Mouse (Mus musculus) forebrain, embryonic 16.5 days (tissue): ENCODE results near the gene Selplg. TPM values are rescaled to one million over a fixed set of nuclear protein-coding genes. Genes with fewer than 3 reads are reported as not detected.
A peak's percentile ranks its signal among the peaks of the same experiment; 100 is the strongest.

Experiments
- ATAC-seq: fragments of 200-750 bp; cut with Nextera tagmentation; 2 replicates; pipeline ENCODE4 v1.8.0; 2017; ENCODE audit warnings: mild to moderate bottlenecking, moderate library complexity
- H3K27ac ChIP-seq: fragments of 300-500 bp; sonication (generic); 2 replicates; pipeline ENCODE4 v1.5.1; 2014; ENCODE audit warnings: low read length, control low read depth
- H3K27me3 ChIP-seq: fragments of 300-500 bp; sonication (generic); replicated peaks from 2 replicates; pipeline ENCODE4 v1.6.1; 2014; ENCODE audit warnings: low read length; ENCODE audit not compliant: control insufficient read depth, insufficient read depth
- H3K36me3 ChIP-seq: fragments of 300-500 bp; sonication (generic); 2 replicates; pipeline ENCODE4 v1.6.1; 2014; ENCODE audit not compliant: control insufficient read depth, insufficient read depth
- H3K4me1 ChIP-seq: fragments of 300-500 bp; sonication (generic); replicated peaks from 2 replicates; pipeline ENCODE4 v1.6.1; 2014; ENCODE audit warnings: low read length; ENCODE audit not compliant: control insufficient read depth, insufficient read depth
- H3K4me2 ChIP-seq: fragments of 300-500 bp; sonication (generic); 2 replicates; pipeline ENCODE4 v1.6.1; 2014; ENCODE audit warnings: mild to moderate bottlenecking, low read length, control low read depth
- H3K4me3 ChIP-seq: fragments of 300-500 bp; sonication (generic); replicated peaks from 2 replicates; pipeline ENCODE4 v1.5.1; 2014; ENCODE audit warnings: mild to moderate bottlenecking, low read length, control low read depth
- H3K9ac ChIP-seq: fragments of 300-500 bp; sonication (generic); replicated peaks from 2 replicates; pipeline ENCODE4 v1.6.1; 2014; ENCODE audit warnings: low read depth, low read length, control low read depth
- H3K9me3 ChIP-seq: fragments of 300-500 bp; sonication (generic); 2 replicates; pipeline ENCODE4 v1.6.1; 2016; ENCODE audit warnings: low read length; ENCODE audit not compliant: control insufficient read depth
- WGBS: fragments of 180-500 bp; shearing (Covaris S2); extraction: QIAGEN DNeasy Blood & Tissue Kit; methylation state at CpG from one replicate; pipeline ENCODE4 v1.1.7; 2014; 5-methylcytosine and 5-hydroxymethylcytosine counted together
- polyA plus RNA-seq: library from polyadenylated mRNA; unstranded; fragments of >200 nt; fragmentation: Nextera tagmentation; extraction: Ambion mirVana; gene quantifications from 2 replicates; pipeline ENCODE4 v1.2.1, GENCODE M21; 2015

Selplg gene
- polyA plus RNA-seq, 1 experiment from 2014 or later, result 1.8 TPM

DNA sequence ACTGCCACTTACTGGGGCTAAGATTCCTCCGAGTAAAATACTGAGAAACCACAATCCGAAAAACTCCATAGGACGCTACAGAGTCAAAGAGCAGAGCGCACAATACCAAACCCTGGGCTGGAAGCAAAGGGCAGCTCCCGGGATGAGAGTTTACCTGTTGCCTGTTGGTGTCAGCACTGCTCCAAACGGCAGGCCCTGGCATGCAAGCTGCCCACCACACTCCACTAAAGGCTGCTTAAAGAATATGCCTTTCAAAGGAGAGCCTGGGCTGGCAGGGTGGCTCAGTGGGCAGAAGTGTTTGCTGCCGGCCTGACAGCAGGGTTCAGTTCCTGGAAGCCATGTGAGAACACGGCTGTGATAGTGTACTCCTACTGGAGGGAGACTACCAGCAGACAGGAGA is 25.2 kb upstream of the Selplg start:
- Histone ChIP-seq H3K4me2 (no peak overlapping the region), H3K27ac (no peak overlapping the region), H3K4me1 (peaks cover 54% of the 10 kb centered on the region), H3K9ac (no peak overlapping the region), H3K4me3 (no peak overlapping the region), H3K27me3 (no peaks in the 10 kb centered on the region), H3K36me3 (no peaks in the 10 kb centered on the region), H3K9me3 (no peaks in the 10 kb centered on the region)
- 55% methylated on average over 8 of the region's 8 CpGs for WGBS
- no peak for ATAC-seq

DNA sequence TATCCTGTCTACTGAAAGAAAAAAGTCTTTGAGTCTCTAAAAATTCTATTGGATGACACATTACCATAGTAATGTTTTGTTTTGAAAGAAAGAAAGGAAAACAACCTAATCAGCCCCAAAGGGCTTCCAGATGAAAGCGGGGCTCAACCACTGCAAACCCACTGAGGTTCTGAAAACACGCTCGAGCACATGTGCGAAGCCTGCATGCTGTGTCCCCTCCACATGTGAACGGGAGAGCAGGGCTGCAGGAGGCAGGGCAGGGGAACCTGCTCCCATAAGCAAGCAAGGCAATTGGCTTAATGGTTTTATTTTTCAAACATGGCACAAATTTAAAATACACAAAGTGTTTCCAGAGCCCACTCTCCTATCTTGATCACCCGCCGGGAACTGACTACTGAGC is 24.2 kb upstream of the Selplg start:
- H3K27me3 ChIP-seq, result no peaks in the 10 kb centered on the region
- WGBS, result 61% methylated on average over 7 of the region's 7 CpGs
- H3K9me3 ChIP-seq, result no peaks in the 10 kb centered on the region
- no peak overlapping the region for H3K4me2 ChIP-seq
- no peak overlapping the region for H3K4me3 ChIP-seq
- H3K9ac ChIP-seq, result no peak overlapping the region
- peaks cover under 1% of the 10 kb centered on the region; the same call in 1 of the 2 replicates for H3K36me3 ChIP-seq
- peaks cover 49% of the 10 kb centered on the region for H3K4me1 ChIP-seq
- ATAC-seq, result no peak
- peak overlapping the region; percentile 80 for H3K27ac ChIP-seq

DNA sequence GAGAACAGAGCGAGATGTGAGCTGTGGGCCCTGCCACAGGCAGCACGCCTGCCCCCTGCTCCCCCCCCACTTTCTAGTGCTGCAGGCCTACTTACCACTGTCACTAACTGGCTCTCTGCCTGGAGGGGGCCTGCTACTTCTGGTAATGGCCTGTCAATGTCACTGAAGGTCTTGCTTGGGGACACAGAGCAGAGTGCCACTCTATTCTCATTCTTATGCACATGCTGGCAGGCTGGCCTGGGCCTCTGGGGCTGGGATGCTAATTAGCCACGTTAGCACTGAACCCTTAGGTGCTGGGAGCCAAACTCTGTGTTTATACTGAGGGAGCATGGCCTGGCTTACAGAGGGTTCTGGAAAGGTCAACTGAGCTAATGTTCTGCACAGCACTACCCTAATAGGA is 23.3 kb upstream of the Selplg start:
- Histone ChIP-seq H3K4me2 (no peak overlapping the region), H3K4me3 (no peak overlapping the region), H3K9me3 (no peaks in the 10 kb centered on the region), H3K36me3 (peaks cover 7% of the 10 kb centered on the region), H3K27ac (peak overlapping the region; percentile 80), H3K9ac (0 out of 2 replicates have a peak overlapping the region, but pooled peaks have one; percentile 18), H3K27me3 (no peaks in the 10 kb centered on the region), H3K4me1 (peaks cover 49% of the 10 kb centered on the region)
- 23% methylated on average over 3 of the region's 3 CpGs for whole genome bisulfite sequencing
- peak; percentile 88 for ATAC-seq

DNA sequence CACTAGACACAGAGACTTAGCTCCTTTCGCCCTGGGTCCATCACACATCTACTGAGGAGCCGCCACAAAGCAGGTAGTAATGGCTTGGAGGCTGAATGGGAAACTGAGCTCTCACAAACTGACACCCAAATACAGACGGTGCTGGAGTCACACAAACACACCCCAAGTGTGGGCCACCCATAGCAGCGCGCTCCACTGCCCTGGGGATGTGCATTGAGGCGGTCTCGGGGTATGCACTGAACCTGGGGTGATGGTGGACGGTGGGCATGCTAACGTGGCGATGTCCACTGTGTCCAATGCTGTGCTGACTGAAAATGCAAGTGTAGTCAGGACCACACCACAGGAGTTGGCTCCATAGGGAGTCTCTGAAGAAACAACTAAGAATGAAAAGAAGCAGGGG is 22.7 kb upstream of the Selplg start:
- H3K4me3 ChIP-seq, result no peak overlapping the region
- H3K27ac ChIP-seq, result peak overlapping the region; percentile 80
- H3K4me2 ChIP-seq, result no peak overlapping the region
- WGBS, result 78% methylated on average over 10 of the region's 10 CpGs
- peaks cover 7% of the 10 kb centered on the region for H3K36me3 ChIP-seq
- no peaks in the 10 kb centered on the region for H3K9me3 ChIP-seq
- ATAC-seq, result no peak
- H3K9ac ChIP-seq, result 0 out of 2 replicates have a peak overlapping the region, but pooled peaks have one; percentile 27
- no peaks in the 10 kb centered on the region for H3K27me3 ChIP-seq
- peaks cover 49% of the 10 kb centered on the region for H3K4me1 ChIP-seq

DNA sequence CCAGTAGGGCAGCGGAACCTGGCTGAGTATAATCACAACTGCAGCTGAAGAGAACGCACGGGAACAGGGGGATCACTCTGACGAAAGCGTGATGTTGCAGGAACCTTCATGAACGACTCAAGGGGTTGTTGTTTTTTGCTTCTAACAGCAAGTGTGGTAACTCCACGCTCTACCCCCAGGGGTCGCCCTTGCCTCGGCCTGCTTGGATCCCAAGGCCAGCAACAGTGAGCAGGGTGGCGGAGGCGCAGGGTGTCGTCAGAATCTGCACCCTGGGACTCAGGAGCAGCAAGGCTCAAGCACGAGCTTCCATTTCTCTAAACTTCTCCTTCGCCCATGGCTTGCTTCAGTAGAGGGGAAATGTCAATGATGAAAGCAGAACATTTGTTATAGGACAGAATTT is 22.1 kb upstream of the Selplg start:
- Histone ChIP-seq H3K4me2 (no peak overlapping the region), H3K4me1 (peaks cover 48% of the 10 kb centered on the region), H3K27ac (no peak overlapping the region; the same call in 1 of the 2 replicates), H3K36me3 (peaks cover 11% of the 10 kb centered on the region), H3K27me3 (no peaks in the 10 kb centered on the region), H3K4me3 (no peak overlapping the region), H3K9me3 (no peaks in the 10 kb centered on the region), H3K9ac (no peak overlapping the region)
- WGBS, result 41% methylated on average over 14 of the region's 14 CpGs
- peak; percentile 33; the same call in 1 of the 2 replicates for ATAC-seq

DNA sequence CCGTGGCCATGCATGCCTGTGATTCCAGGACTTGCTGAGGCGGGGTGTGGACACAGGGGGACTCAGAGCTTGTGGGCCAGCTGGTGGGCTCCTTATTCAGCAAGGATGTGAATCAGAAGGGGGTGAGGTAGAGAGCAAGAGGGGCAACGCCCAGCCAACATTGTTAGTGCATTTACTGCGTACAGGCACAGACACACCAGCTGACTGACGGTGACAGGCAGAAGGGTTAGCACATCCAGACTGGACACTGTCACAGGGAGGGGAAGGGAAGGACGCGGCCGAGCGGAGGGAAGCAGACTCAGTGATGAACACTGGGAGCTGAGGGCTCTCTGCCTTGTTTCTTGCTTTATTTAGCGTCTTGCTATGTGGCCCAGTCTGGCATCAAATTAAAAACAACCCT is 21.1 kb upstream of the Selplg start:
- H3K4me3 ChIP-seq, result no peak overlapping the region
- no peak overlapping the region for H3K9ac ChIP-seq
- no peaks in the 10 kb centered on the region for H3K27me3 ChIP-seq
- H3K36me3 ChIP-seq, result peaks cover 15% of the 10 kb centered on the region
- H3K9me3 ChIP-seq, result no peaks in the 10 kb centered on the region
- ATAC-seq, result no peak
- H3K4me1 ChIP-seq, result peaks cover 39% of the 10 kb centered on the region
- H3K4me2 ChIP-seq, result no peak overlapping the region
- no peak overlapping the region for H3K27ac ChIP-seq
- 79% methylated on average over 10 of the region's 10 CpGs for WGBS

DNA sequence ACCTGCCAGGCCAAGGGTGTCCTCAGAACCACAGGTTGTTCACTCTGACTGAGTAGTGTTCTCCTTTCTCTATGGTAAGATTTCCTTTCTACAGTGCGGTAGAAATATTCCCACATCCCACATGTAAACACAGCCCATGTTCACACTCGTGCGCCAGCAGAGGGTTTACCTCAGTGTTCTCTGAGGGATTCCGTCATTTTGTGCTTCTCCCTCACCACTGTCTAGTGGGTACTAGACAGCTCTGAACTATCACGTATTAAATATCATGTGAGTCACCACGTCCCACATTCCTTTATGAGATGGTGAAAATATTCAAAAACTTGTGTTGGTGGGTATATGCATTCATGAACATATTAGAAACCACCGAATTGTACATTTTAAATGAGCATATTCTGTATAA is 20.0 kb upstream of the Selplg start:
- Histone ChIP-seq H3K27ac (no peak overlapping the region), H3K27me3 (no peaks in the 10 kb centered on the region), H3K36me3 (peaks cover 23% of the 10 kb centered on the region), H3K9me3 (no peaks in the 10 kb centered on the region), H3K4me3 (no peak overlapping the region), H3K9ac (no peak overlapping the region), H3K4me1 (peaks cover 30% of the 10 kb centered on the region), H3K4me2 (no peak overlapping the region)
- 93% methylated on average over 7 of the region's 7 CpGs for WGBS
- ATAC-seq, result no peak

DNA sequence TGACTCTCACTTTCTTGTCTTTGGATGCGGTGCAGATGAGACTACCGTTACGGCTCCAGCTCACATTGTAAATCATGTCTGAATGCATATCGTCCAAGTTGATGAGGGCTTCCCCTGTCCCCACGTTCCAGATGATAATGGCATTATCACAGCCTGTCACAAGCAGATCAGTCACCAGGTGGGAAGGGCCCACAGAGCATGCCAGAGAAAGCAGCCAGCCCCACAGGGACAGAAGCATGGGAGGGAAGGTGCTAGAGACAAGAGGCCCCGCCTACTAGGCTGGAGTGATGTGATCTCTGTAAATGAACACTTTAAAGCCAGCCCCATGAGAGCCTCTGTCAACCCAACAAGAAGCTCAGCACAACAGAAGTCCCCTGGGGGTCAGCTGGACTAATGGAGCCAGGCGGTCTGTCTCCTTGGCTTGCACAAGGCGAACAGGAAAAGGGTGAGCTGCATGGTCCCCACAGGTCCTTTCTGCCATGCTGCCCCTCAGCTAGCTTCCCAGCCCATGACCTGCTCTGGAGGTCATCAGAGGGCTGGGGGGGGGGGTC is 18.3 kb upstream of the Selplg start:
- WGBS, result 91% methylated on average over 8 of the region's 8 CpGs
- peaks cover 13% of the 10 kb centered on the region for H3K4me1 ChIP-seq
- no peak overlapping the region for H3K4me2 ChIP-seq
- no peaks in the 10 kb centered on the region for H3K27me3 ChIP-seq
- no peak overlapping the region for H3K27ac ChIP-seq
- peaks cover 36% of the 10 kb centered on the region for H3K36me3 ChIP-seq
- H3K4me3 ChIP-seq, result no peak overlapping the region
- no peak for ATAC-seq
- H3K9me3 ChIP-seq, result no peaks in the 10 kb centered on the region
- H3K9ac ChIP-seq, result no peak overlapping the region; the same call in 1 of the 2 replicates

DNA sequence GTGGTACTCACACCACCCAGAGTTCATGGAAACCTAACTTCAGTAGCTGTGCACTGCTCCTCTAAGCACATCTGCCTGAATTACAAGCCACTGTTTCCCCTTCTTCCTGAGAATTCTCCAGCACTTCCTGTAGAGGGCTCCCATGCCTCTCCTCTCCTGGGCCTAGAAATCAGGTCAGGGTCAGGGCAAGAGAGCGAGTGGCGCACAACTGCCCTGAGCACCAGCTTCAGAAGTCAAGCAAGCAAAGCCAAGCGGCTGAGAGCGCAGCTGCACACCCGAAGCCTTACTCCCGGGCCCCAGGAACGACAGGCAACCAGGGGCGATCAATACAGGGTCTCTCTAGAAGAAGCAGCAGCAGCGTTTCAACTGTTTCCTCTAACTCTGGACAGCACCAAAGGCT is 15.2 kb upstream of the Selplg start:
- no peak overlapping the region for H3K4me3 ChIP-seq
- no peaks in the 10 kb centered on the region for H3K9me3 ChIP-seq
- peaks cover 50% of the 10 kb centered on the region for H3K36me3 ChIP-seq
- no peaks in the 10 kb centered on the region for H3K27me3 ChIP-seq
- 96% methylated on average over 9 of the region's 9 CpGs for WGBS
- no peaks in the 10 kb centered on the region for H3K4me1 ChIP-seq
- no peak overlapping the region for H3K9ac ChIP-seq
- H3K27ac ChIP-seq, result no peak overlapping the region
- no peak overlapping the region for H3K4me2 ChIP-seq
- no peak for ATAC-seq

DNA sequence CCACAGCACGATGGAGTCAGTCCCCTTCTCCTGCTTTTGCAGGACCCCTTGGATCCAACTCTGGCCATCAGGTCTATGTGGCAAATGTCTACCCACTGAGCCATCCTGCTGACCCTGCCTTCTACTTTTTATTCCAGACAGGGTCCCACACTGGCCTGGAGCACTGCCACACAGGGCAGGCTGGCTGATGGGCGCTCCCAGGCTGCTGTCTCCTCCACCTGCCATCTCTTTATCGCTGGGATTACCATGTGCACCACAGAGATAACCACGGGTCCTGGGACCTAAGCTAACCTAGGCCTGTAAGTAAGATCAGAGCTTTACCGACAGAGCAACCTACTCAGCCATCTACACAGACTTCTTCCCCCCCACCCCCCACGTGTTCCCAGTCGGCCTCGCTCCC is 14.2 kb upstream of the Selplg start:
- H3K9ac ChIP-seq, result no peak overlapping the region; the same call in 1 of the 2 replicates
- H3K36me3 ChIP-seq, result peaks cover 54% of the 10 kb centered on the region
- no peak for ATAC-seq
- no peak overlapping the region for H3K4me2 ChIP-seq
- WGBS, result 93% methylated on average over 8 of the region's 8 CpGs
- no peaks in the 10 kb centered on the region for H3K4me1 ChIP-seq
- no peak overlapping the region for H3K4me3 ChIP-seq
- no peak overlapping the region for H3K27ac ChIP-seq
- no peaks in the 10 kb centered on the region for H3K9me3 ChIP-seq
- no peaks in the 10 kb centered on the region for H3K27me3 ChIP-seq
